Mouse (Mus musculus) forebrain, embryonic 10.5 days (tissue): ENCODE data around the gene Rtl8c. TPM values are rescaled to one million over a fixed set of nuclear protein-coding genes. Genes with fewer than 3 reads are reported as not detected.
"Not testable (repeated sequence)": the region's sequence is repeated elsewhere in the genome, so short reads cannot be mapped to it uniquely, and the experiment has no call there.

Experiments used
- DNase-seq: peaks from one replicate; pipeline ENCODE4 v3.0.0-alpha.2; 2017; ENCODE audit warnings: low spot score; ENCODE audit errors: extremely low spot score
- H3K27ac ChIP-seq: fragments of 300-500 bp; sonication (generic); 2 replicates; pipeline ENCODE4 v1.5.1; 2016; ENCODE audit warnings: mild to moderate bottlenecking
- H3K27me3 ChIP-seq: fragments of 300-500 bp; sonication (generic); 2 replicates; pipeline ENCODE4 v1.6.1; 2016; ENCODE audit warnings: mild to moderate bottlenecking; ENCODE audit not compliant: poor library complexity, severe bottlenecking
- H3K36me3 ChIP-seq: fragments of 300-500 bp; sonication (generic); replicated peaks from 2 replicates; pipeline ENCODE4 v1.6.1; 2016; ENCODE audit warnings: mild to moderate bottlenecking, moderate library complexity
- H3K4me1 ChIP-seq: fragments of 300-500 bp; sonication (generic); 2 replicates; pipeline ENCODE4 v1.6.1; 2016
- H3K4me3 ChIP-seq: fragments of 300-500 bp; sonication (generic); 2 replicates; pipeline ENCODE4 v1.5.1; 2016; ENCODE audit warnings: mild to moderate bottlenecking, moderate library complexity
- H3K9me3 ChIP-seq: fragments of 300-500 bp; sonication (generic); 2 replicates; pipeline ENCODE4 v1.6.1; 2016; ENCODE audit warnings: mild to moderate bottlenecking, moderate library complexity
- WGBS: fragments of 180-500 bp; shearing (Covaris S2); methylation state at CpG from one replicate; pipeline ENCODE4 v1.1.7; 2016; 5-methylcytosine and 5-hydroxymethylcytosine counted together
- polyA plus RNA-seq: library from polyadenylated mRNA; unstranded; fragments of >200 nt; fragmentation: Nextera tagmentation; extraction: Ambion mirVana; gene quantifications from 2 replicates; pipeline ENCODE4 v1.2.1, GENCODE M21; 2016

The Rtl8c gene
- 23.0 and 26.4 TPM in 2 replicates for polyA plus RNA-seq

DNA sequence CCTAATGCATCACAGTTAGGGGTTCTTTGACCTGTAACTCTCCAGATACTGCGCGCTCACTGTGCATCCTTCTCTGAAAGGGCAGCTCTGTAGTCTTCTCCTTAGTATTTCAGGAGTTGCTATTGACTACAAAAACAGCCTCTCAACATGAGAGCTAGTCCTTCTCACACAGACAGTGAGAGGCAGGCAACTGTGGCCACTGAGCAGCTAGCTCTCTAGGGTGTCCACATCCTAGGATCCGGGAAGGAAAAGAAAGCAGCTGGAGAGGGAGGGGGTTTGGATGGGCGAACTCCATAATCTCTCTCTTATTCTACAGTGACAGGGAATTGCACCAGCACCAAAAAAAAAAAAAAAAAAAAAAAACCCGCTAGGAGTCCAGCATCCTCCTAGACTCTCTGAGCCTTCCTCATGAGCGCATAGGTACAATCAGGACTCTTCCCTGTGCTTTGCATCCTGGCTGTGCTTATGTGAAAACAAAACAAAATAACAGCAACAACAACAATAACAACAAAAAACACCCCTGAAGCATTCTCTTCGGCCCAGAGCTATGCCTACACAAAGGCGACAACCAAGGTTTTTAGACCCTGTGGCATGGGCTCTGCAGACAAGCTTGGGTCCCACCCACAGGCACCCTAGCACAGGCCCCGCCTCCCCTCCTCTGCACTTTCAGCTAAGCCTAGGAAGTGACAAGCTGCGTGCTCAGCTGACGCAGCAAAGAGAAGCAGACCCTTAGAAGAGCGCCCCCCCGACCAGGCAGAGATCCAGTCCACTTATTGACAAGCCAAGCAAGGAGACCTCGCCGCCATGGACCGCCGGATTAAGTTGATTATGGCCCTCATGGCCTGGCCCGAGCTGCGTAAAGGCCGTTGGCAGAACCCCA, at the start of gene Rtl8c:
Gene Rtl8c, plus strand, starts transcription at position 791 of the 880 bp plus-strand sequence.
- peak; percentile 45 for DNase-seq
- H3K36me3 ChIP-seq: no peaks in the 10 kb centered on the region
- peak within 1 kb of the TSS; percentile 76 for H3K27ac ChIP-seq
- H3K4me3 ChIP-seq: peak within 1 kb of the TSS; percentile 49
- H3K9me3 ChIP-seq: no peaks in the 10 kb centered on the region
- no peaks in the 10 kb centered on the region for H3K27me3 ChIP-seq
- 31% methylated on average over 19 of the region's 20 CpGs for WGBS
- H3K4me1 ChIP-seq: 0 out of 2 replicates have a peak, but pooled peaks cover 10% of the 10 kb centered on the region

DNA sequence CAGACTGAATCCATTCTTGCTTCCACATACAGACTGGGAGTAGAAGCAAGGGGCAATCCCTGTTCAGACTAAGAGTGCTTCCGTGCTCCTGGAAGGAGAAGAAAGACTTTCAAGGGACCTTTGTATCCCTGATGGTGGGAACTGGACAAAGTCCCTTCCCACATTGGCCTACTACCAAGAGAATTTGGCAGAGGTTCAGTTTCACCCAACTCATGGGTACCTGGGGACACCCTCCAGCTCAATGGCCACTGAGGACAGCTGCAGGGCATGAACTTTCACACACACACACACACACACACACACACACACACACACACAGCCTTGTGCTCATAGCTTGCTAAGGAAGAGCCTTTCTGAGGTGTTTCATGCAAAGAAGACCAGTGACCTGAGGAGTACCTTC, 28.5 kb upstream of the Rtl8c start:
- no peaks in the 10 kb centered on the region for H3K9me3 ChIP-seq
- no peaks in the 10 kb centered on the region for H3K4me1 ChIP-seq
- no peak for DNase-seq
- H3K27ac ChIP-seq: no peak overlapping the region
- WGBS: 100% methylated on average over 1 of the region's 1 CpGs
- no peaks in the 10 kb centered on the region for H3K27me3 ChIP-seq
- no peak overlapping the region for H3K4me3 ChIP-seq
- no peaks in the 10 kb centered on the region for H3K36me3 ChIP-seq

DNA sequence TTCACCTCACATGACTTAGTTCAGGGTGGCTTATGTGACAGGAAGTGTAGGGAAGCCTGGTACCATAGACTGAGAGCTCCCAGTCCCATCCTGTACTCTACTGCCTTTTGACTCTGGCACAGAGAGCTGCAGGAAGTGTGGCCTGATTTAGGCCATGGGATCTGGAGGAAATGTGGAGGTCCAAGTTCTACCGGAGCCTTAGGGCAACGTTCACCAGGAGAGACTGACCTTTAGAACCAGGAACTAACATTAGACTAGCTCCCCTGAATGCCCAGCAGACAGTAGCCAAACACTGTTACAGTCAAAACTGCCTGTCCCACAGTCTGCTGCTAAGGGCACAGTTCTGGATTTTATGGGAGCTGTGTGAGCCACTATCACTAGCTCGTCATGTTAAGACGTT, 26.4 kb upstream of the Rtl8c start:
- not testable (repeated sequence) for H3K4me1 ChIP-seq, H3K36me3 ChIP-seq, H3K9me3 ChIP-seq, H3K27ac ChIP-seq, DNase-seq, H3K4me3 ChIP-seq, H3K27me3 ChIP-seq
- 87% methylated on average over 2 of the region's 4 CpGs for WGBS

DNA sequence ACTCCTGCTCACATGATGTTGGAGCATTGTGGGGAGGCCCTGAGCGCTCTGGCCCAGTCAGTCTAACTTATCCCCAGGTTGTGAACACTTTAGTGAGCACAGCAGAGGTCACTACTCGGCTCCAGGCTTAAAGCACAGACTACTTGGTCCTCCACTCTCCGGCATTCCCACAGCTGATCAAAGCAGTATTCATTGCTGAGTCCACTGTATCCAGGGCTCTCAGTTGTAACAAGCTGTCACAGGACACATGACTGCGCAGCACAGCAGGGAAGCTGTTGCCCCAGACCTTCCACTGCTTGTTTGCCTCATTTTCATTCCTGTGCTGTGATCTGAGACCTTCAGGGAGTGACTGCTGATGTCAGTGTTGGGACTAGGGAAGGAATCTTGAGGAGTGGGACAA, 24.4 kb upstream of the Rtl8c start:
- H3K4me3 ChIP-seq, DNase-seq, H3K4me1 ChIP-seq, H3K27ac ChIP-seq, H3K9me3 ChIP-seq, H3K36me3 ChIP-seq, H3K27me3 ChIP-seq: not testable (repeated sequence)
- 75% methylated on average over 3 of the region's 4 CpGs for WGBS

DNA sequence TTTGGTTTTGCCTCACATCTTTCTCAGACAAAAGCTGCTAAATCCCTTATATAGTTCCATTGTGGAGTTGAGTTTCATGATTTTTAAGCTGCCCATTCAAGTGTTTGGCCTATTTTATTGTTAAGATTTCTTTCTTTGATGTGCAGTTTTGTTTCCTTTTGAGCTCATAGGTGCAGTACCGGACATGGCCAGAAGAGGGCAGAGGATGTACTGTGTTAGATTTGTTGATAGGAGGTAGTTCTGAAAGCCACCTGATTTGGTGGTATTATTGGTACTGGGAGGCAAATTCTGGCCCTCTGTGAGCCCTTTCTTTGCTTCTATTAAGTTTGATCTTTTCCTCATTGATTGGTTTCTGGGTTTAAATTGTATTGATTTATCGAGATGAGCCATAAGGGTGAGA, 7.8 kb upstream of the Rtl8c start:
- H3K4me1 ChIP-seq, H3K27ac ChIP-seq, H3K4me3 ChIP-seq, H3K9me3 ChIP-seq, H3K27me3 ChIP-seq, H3K36me3 ChIP-seq, DNase-seq: not testable (repeated sequence)
- WGBS: 33% methylated on average over 2 of the region's 2 CpGs

DNA sequence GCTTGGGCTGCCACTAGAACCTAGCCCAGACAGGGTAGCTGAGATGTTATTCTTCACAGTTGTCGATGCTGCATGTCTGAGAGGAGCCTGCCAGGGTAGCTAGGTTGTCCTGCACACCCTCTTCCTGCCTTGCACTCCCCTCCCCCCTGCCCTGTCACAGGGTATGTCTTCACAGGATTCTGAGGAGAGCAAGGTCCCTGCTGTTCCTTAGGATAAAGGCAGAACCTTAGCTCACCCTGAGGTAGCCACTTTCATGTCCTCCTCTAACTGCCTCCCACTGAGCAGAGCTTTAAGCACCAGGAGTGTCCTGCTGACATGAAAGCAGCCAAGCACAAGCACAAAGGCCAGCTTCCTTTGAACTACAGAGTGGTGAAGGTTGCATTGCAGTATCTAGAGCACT, 1.7 kb upstream of the Rtl8c start:
- H3K4me3 ChIP-seq, DNase-seq, H3K27me3 ChIP-seq, H3K9me3 ChIP-seq, H3K36me3 ChIP-seq, H3K27ac ChIP-seq: not testable (repeated sequence)
- 36% methylated on average over 1 of the region's 1 CpGs for WGBS
- 0 out of 2 replicates have a peak, but pooled peaks cover 10% of the 10 kb centered on the region for H3K4me1 ChIP-seq

DNA sequence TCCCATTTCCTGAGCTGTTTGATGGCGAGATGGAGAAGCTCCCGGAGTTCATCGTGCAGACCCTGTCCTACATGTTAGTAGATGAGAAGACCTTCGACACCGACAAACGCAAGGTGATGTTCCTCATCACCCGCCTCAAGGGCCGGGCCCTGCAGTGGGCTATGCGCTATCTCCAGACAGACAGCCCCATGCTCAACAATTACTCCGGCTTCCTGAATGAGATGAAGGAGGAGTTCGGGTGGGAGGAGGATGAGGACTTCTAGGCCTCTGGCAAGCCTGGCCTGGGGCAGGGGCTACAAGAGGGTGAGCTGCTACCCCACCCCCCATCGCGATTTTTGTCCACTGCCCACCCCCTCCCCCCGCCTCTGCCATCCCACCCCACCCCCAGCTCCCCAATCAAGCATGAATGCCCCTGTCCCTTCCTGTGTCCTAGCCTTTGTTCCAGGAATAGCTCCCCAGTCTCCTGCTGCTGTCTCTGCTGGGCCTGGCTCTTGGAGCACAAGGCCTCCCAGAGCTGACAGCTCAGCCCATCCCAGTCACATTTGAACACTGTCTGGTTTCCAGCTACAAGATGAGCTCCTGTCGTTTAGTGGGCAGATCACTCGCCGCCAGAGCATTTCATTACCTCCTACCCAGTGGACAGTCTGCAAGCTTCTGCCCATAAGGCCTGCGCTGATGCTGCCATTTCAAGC, 436 bp downstream of the Rtl8c start:
- no peaks in the 10 kb centered on the region for H3K27me3 ChIP-seq
- DNase-seq: no peak
- peak overlapping the region; percentile 76 for H3K27ac ChIP-seq
- peak overlapping the region; percentile 49 for H3K4me3 ChIP-seq
- 0 out of 2 replicates have a peak, but pooled peaks cover 10% of the 10 kb centered on the region for H3K4me1 ChIP-seq
- H3K36me3 ChIP-seq: no peaks in the 10 kb centered on the region
- 28% methylated on average over 18 of the region's 18 CpGs for WGBS
- H3K9me3 ChIP-seq: no peaks in the 10 kb centered on the region

DNA sequence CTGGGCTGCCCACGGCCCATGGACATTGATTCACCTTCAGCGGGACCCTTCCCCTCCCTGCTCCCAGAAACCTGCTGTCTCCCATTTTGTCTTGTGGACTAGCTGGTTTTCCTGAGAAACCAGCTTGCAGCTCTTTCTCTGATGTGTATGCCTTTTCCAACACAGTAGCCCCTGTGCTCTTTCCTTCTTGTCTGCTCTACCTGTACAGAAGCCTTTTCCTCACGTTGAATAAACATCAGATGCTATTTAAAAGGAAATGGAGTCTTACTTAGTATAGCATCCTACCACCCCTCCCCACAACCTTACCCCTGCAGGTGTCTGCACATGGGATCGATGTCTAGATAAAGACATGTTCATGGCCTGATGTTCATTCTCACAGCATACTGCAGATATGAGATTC, 1.0 kb downstream of the Rtl8c start, which contains the start of gene Gm14597:
Gene Gm14597, minus strand, starts transcription at position 101 of the 400 bp plus-strand sequence.
- 70% methylated on average over 3 of the region's 4 CpGs for WGBS

DNA sequence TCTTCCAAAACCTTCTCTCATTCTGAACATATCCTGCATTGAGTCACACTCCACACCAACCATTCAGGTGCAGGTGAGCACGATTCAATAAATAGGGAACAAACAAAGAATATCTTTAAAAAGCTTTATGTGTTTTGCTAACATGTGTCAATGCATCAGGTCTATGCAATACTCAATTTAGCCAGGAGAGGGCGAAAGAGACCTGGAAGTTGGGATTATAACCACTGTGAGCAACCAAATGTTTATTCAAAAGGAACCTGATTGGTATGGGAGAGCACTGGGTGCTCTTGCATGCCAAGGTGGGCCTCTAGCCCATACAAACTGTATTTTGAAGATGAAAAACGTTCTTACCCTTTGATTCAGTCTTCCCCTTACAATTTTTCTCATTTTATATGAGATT, 2.7 kb downstream of the Rtl8c start:
- Histone ChIP-seq H3K4me1 (0 out of 2 replicates have a peak, but pooled peaks cover 10% of the 10 kb centered on the region), H3K36me3 (no peaks in the 10 kb centered on the region), H3K27me3 (no peaks in the 10 kb centered on the region), H3K9me3 (no peaks in the 10 kb centered on the region), H3K27ac (no peak overlapping the region), H3K4me3 (no peak overlapping the region)
- 5% methylated on average over 3 of the region's 3 CpGs for WGBS
- DNase-seq: peak; percentile 22

More for the DNA sequence above, 1.0 kb downstream of the Rtl8c start, which contains the start of gene Gm14597:
- Histone ChIP-seq H3K27ac (peak within 1 kb of the TSS; percentile 76), H3K4me3 (peak within 1 kb of the TSS; percentile 49), H3K4me1 (0 out of 2 replicates have a peak, but pooled peaks cover 10% of the 10 kb centered on the region)
- not testable (repeated sequence) for H3K36me3 ChIP-seq, H3K9me3 ChIP-seq, DNase-seq, H3K27me3 ChIP-seq

DNA sequence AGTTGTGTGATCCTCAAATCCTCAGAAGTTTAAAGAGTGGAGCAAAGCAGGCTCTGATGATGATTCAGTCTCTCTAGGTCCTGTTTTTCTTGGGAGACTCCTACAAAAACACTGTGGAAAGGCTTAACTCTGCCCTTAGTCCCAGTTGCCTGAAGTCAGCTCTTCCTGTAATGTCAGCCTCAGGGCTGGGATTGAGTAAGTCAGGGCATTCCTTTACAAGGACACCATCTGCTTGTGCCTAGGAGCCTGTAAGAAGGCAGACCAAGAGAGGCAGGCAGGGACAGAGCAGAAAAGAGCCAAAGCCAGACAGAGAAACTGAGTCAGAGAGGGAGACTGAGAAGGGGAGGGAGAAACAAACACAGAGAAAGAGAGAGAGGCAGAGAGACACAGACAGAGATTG, 3.6 kb downstream of the Rtl8c start:
- H3K4me3 ChIP-seq, H3K9me3 ChIP-seq, H3K27ac ChIP-seq, H3K36me3 ChIP-seq, H3K27me3 ChIP-seq, DNase-seq: not testable (repeated sequence)
- H3K4me1 ChIP-seq: 0 out of 2 replicates have a peak, but pooled peaks cover 10% of the 10 kb centered on the region

DNA sequence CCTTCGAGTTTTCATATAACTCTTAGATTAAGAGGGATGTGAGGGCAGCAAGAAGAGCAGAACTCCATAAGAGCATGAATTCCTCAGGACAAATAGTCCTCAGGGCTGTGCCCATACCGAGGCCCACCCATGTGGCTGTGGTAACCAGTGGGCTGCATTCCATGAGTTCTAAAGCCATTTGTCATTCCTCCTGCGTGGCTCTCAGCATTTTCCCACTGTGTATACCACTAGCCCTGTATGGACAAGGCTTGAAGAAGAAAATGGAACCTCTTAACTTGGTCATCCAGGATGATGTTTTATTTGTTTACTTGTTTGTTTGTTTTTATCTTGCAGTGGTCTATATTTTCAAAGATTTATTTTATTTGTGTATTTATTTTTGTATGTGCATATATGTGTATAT, 30.3 kb downstream of the Rtl8c start:
- 78% methylated on average over 3 of the region's 3 CpGs for WGBS
- H3K36me3 ChIP-seq: not testable (repeated sequence)

DNA sequence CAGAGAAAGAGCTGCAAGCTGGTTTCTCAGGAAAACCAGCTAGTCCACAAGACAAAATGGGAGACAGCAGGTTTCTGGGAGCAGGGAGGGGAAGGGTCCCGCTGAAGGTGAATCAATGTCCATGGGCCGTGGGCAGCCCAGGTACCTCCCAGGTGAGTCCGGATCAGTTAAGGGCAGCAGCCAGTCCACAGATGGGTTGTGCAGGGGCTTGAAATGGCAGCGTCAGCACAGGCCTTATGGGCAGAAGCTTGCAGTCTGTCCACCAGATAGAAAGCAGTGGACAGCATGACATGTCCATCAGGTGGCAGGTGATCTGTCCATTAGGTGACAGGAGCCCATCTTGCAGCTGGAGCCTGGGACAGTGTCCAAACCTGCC, 34.8 kb downstream of the Rtl8c start:
- H3K27me3 ChIP-seq, H3K4me1 ChIP-seq, H3K36me3 ChIP-seq, H3K27ac ChIP-seq, H3K9me3 ChIP-seq, DNase-seq: not testable (repeated sequence)
- WGBS: 54% methylated on average over 3 of the region's 4 CpGs
- H3K4me3 ChIP-seq: peak overlapping the region; percentile 30; the same call in 1 of the 2 replicates

More for the DNA sequence above, 30.3 kb downstream of the Rtl8c start:
- DNase-seq, H3K27ac ChIP-seq, H3K27me3 ChIP-seq, H3K9me3 ChIP-seq, H3K4me1 ChIP-seq, H3K4me3 ChIP-seq: not testable (repeated sequence)
